Mouse (Mus musculus) liver, adult 2 months (tissue): ENCODE data around the gene Inafm2.

Experiments used
- CTCF ChIP-seq: fragments of 200-500 bp; IDR thresholded peaks from 2 replicates; pipeline ENCODE4 v1.5.1; 2011; ENCODE audit warnings: low read depth, low read length, control low read depth
- POLR2A ChIP-seq: fragments of 200-500 bp; IDR thresholded peaks from 2 replicates; pipeline ENCODE4 v1.6.1; 2011; ENCODE audit warnings: low read length, control low read depth; ENCODE audit not compliant: insufficient read depth; ENCODE audit errors: extremely low read depth

GRCm38 (mm10) chr2:118774536-118774935 lies 29.0 kb downstream of the Inafm2 start:
- TF ChIP-seq CTCF: no peak
- TF ChIP-seq POLR2A: no peak
